Mouse (Mus musculus): ENCODE results near the gene Lpcat2. TPM values are rescaled to one million over a fixed set of nuclear protein-coding genes. Genes with fewer than 3 reads are reported as not detected.

The Lpcat2 gene
- 2.5 and 2.7 TPM in 2 replicates for total RNA-seq (2014; rRNA removed)
- 0.39 and 0.82 TPM in 2 replicates for polyA plus RNA-seq (2012; rRNA removed)

GRCm38 (mm10) chr8:92855171-92855894, at the start of gene Lpcat2:
TSS of gene Lpcat2 (plus strand) at chr8:92855339.
- Histone ChIP-seq H3K27ac (replicated peaks; ENCODE audit: insufficient read depth, low read depth, low read length) (0 out of 2 replicates have a peak within 1 kb of the TSS, but pooled peaks have one; percentile 5), H3K79me2 (ENCODE audit: control insufficient read depth, insufficient read depth, low read length) (no peaks in the 10 kb centered on the region), H3K4me3 (ENCODE audit: insufficient read depth, low read depth, low read length) (peak within 1 kb of the TSS; percentile 65), H3K9ac (ENCODE audit: low read depth, low read length) (peak within 1 kb of the TSS; percentile 51), H3K36me3 (ENCODE audit: control insufficient read depth, insufficient read depth, low read length) (no peaks in the 10 kb centered on the region), H3K4me1 (ENCODE audit: control insufficient read depth, insufficient read depth, low read length) (peaks cover 2% of the 10 kb centered on the region; the same call in 1 of the 2 replicates), H3K27me3 (ENCODE audit: control insufficient read depth, insufficient read depth, low read length) (0 out of 2 replicates have a peak, but pooled peaks cover 4% of the 10 kb centered on the region)
- 2% methylated on average over 50 of the region's 50 CpGs for WGBS
- peak; percentile 34 for DNase-seq (ENCODE audit: extremely low read depth, low read depth, low spot score)
- TF ChIP-seq CTCF (IDR thresholded peaks at IDR 0.05; ENCODE audit: low read depth, low read length) = no peak
- no peak for TF ChIP-seq POLR2A (IDR thresholded peaks at IDR 0.05; ENCODE audit: extremely low read depth, insufficient read depth, low read length)

- no peak for DNase-seq (ENCODE audit: extremely low read depth, low read depth, low spot score)
- H3K27ac ChIP-seq (replicated peaks; ENCODE audit: insufficient read depth, low read depth, low read length) = no peak overlapping the region
- no peak overlapping the region for H3K4me3 ChIP-seq (ENCODE audit: insufficient read depth, low read depth, low read length)
- no peaks in the 10 kb centered on the region for H3K79me2 ChIP-seq (ENCODE audit: control insufficient read depth, insufficient read depth, low read length)
- TF ChIP-seq POLR2A (IDR thresholded peaks at IDR 0.05; ENCODE audit: extremely low read depth, insufficient read depth, low read length) = no peak
- TF ChIP-seq CTCF (IDR thresholded peaks at IDR 0.05; ENCODE audit: low read depth, low read length) = no peak
- H3K27me3 ChIP-seq (ENCODE audit: control insufficient read depth, insufficient read depth, low read length) = no peaks in the 10 kb centered on the region
- H3K4me1 ChIP-seq (ENCODE audit: control insufficient read depth, insufficient read depth, low read length) = no peaks in the 10 kb centered on the region
- no peak overlapping the region for H3K9ac ChIP-seq (ENCODE audit: low read depth, low read length)
- H3K36me3 ChIP-seq (ENCODE audit: control insufficient read depth, insufficient read depth, low read length) = no peaks in the 10 kb centered on the region
- WGBS = 73% methylated on average over 2 of the region's 2 CpGs
These were observed 42.4 kb upstream of the Lpcat2 start for GRCm38 (mm10) chr8:92812773-92813172.

- Histone ChIP-seq H3K27ac (replicated peaks; ENCODE audit: insufficient read depth, low read depth, low read length) (no peak overlapping the region), H3K4me3 (ENCODE audit: insufficient read depth, low read depth, low read length) (no peak overlapping the region), H3K27me3 (ENCODE audit: control insufficient read depth, insufficient read depth, low read length) (no peaks in the 10 kb centered on the region), H3K36me3 (ENCODE audit: control insufficient read depth, insufficient read depth, low read length) (no peaks in the 10 kb centered on the region), H3K9ac (ENCODE audit: low read depth, low read length) (no peak overlapping the region), H3K4me1 (ENCODE audit: control insufficient read depth, insufficient read depth, low read length) (no peaks in the 10 kb centered on the region), H3K79me2 (ENCODE audit: control insufficient read depth, insufficient read depth, low read length) (no peaks in the 10 kb centered on the region)
- no peak for DNase-seq (ENCODE audit: extremely low read depth, low read depth, low spot score)
- WGBS = 83% methylated on average over 5 of the region's 5 CpGs
- no peak for TF ChIP-seq CTCF (IDR thresholded peaks at IDR 0.05; ENCODE audit: low read depth, low read length)
- TF ChIP-seq POLR2A (IDR thresholded peaks at IDR 0.05; ENCODE audit: extremely low read depth, insufficient read depth, low read length) = no peak
These were observed 39.5 kb upstream of the Lpcat2 start for GRCm38 (mm10) chr8:92815661-92816060.

- no peaks in the 10 kb centered on the region for H3K27me3 ChIP-seq (ENCODE audit: control insufficient read depth, insufficient read depth, low read length)
- 16% methylated on average over 5 of the region's 6 CpGs for WGBS
- H3K79me2 ChIP-seq (ENCODE audit: control insufficient read depth, insufficient read depth, low read length) = no peaks in the 10 kb centered on the region
- TF ChIP-seq POLR2A (IDR thresholded peaks at IDR 0.05; ENCODE audit: extremely low read depth, insufficient read depth, low read length) (no peak), CTCF (IDR thresholded peaks at IDR 0.05; ENCODE audit: low read depth, low read length) (peak; percentile 100)
- peak; percentile 72 for DNase-seq (ENCODE audit: extremely low read depth, low read depth, low spot score)
- no peak overlapping the region for H3K27ac ChIP-seq (replicated peaks; ENCODE audit: insufficient read depth, low read depth, low read length)
- no peak overlapping the region for H3K4me3 ChIP-seq (ENCODE audit: insufficient read depth, low read depth, low read length)
- H3K9ac ChIP-seq (ENCODE audit: low read depth, low read length) = no peak overlapping the region
- no peaks in the 10 kb centered on the region for H3K4me1 ChIP-seq (ENCODE audit: control insufficient read depth, insufficient read depth, low read length)
- H3K36me3 ChIP-seq (ENCODE audit: control insufficient read depth, insufficient read depth, low read length) = no peaks in the 10 kb centered on the region
These were observed 37.0 kb upstream of the Lpcat2 start for GRCm38 (mm10) chr8:92817928-92818818.

GRCm38 (mm10) chr8:92821151-92821550, 34.0 kb upstream of the Lpcat2 start:
- H3K4me3 ChIP-seq (ENCODE audit: insufficient read depth, low read depth, low read length) = no peak overlapping the region
- H3K27ac ChIP-seq (replicated peaks; ENCODE audit: insufficient read depth, low read depth, low read length) = no peak overlapping the region
- DNase-seq (ENCODE audit: extremely low read depth, low read depth, low spot score) = no peak
- H3K79me2 ChIP-seq (ENCODE audit: control insufficient read depth, insufficient read depth, low read length) = no peaks in the 10 kb centered on the region
- no peak overlapping the region for H3K9ac ChIP-seq (ENCODE audit: low read depth, low read length)
- no peak for TF ChIP-seq CTCF (IDR thresholded peaks at IDR 0.05; ENCODE audit: low read depth, low read length)
- TF ChIP-seq POLR2A (IDR thresholded peaks at IDR 0.05; ENCODE audit: extremely low read depth, insufficient read depth, low read length) = no peak
- H3K4me1 ChIP-seq (ENCODE audit: control insufficient read depth, insufficient read depth, low read length) = no peaks in the 10 kb centered on the region
- no peaks in the 10 kb centered on the region for H3K36me3 ChIP-seq (ENCODE audit: control insufficient read depth, insufficient read depth, low read length)
- H3K27me3 ChIP-seq (ENCODE audit: control insufficient read depth, insufficient read depth, low read length) = no peaks in the 10 kb centered on the region
